Mouse (Mus musculus) heart, postnatal 10 days (tissue): Measurements from ENCODE around the gene 6430550D23Rik. TPM values are rescaled to one million over a fixed set of nuclear protein-coding genes. Genes with fewer than 3 reads are reported as not detected.

Experiments used
- DNase-seq, 2 experiments: peaks; one replicate each; pipeline ENCODE4 v3.0.0; 2021
- intact Hi-C: fragments of 180-260 bp; cut with DNase I; formaldehyde crosslinking; loops from one replicate; pipeline ENCODE4 v1.15.1; 2025
- total RNA-seq, 2 experiments: library from RNA; stranded (reverse); gene quantifications; 2 replicates each; pipeline ENCODE4 v1.2.3; 2021

6430550D23Rik gene
- total RNA-seq, result under 1 TPM; 0.27 to 0.74 TPM

GRCm38 (mm10) chr2:156007888-156008532, at the start of gene 6430550D23Rik, which contains the start of gene Ergic3:
TSS of gene 6430550D23Rik (minus strand) at chr2:156007977.
TSS of gene Ergic3 (plus strand) at chr2:156008045.
- peak; percentile 99 for DNase-seq
- intact Hi-C loops, result loop anchor here (5.0 kb wide), 1 partner anchor 99 kb away; no protein-coding TSS in a partner anchor

GRCm38 (mm10) chr2:156052816-156053215, 45.0 kb upstream of the 6430550D23Rik start, which contains the start of gene Fer1l4:
TSS of gene Fer1l4 (minus strand) at chr2:156052947.
- DNase-seq, result no peak
- intact Hi-C loops, result no loop called here

- intact Hi-C loops, result no loop called here
These were observed 40.2 kb upstream of the 6430550D23Rik start for GRCm38 (mm10) chr2:156047929-156048328.

GRCm38 (mm10) chr2:156042903-156043302, 35.1 kb upstream of the 6430550D23Rik start:
- DNase-seq, result no peak
- intact Hi-C loops, result no loop called here

More at GRCm38 (mm10) chr2:156047929-156048328, 40.2 kb upstream of the 6430550D23Rik start:
- no peak for DNase-seq

- DNase-seq, result no peak
- intact Hi-C loops, result no loop called here
These were observed 31.6 kb upstream of the 6430550D23Rik start for GRCm38 (mm10) chr2:156039390-156039789.

- DNase-seq, result no peak
- intact Hi-C loops, result no loop called here
These were observed 17.7 kb upstream of the 6430550D23Rik start for GRCm38 (mm10) chr2:156025482-156025881.

GRCm38 (mm10) chr2:156021765-156022164, 14.0 kb upstream of the 6430550D23Rik start:
- intact Hi-C loops, result no loop called here
- no peak for DNase-seq

GRCm38 (mm10) chr2:156021219-156021618, 13.4 kb upstream of the 6430550D23Rik start:
- intact Hi-C loops, result no loop called here
- DNase-seq, result no peak

- no peak for DNase-seq
- intact Hi-C loops, result no loop called here
These were observed 10.3 kb upstream of the 6430550D23Rik start for GRCm38 (mm10) chr2:156018106-156018505.

- DNase-seq, result no peak
- intact Hi-C loops, result loop anchor here (5.0 kb wide), 1 partner anchor 102 kb away; no protein-coding TSS in a partner anchor
These were observed 2.4 kb downstream of the 6430550D23Rik start for GRCm38 (mm10) chr2:156005393-156005792.

GRCm38 (mm10) chr2:155991863-155992321, 15.9 kb downstream of the 6430550D23Rik start:
- intact Hi-C loops, result no loop called here

GRCm38 (mm10) chr2:155991151-155991550, 16.6 kb downstream of the 6430550D23Rik start:
- intact Hi-C loops, result no loop called here
- DNase-seq, result no peak

More at GRCm38 (mm10) chr2:155991863-155992321, 15.9 kb downstream of the 6430550D23Rik start:
- peak; percentile 75 to 80 for DNase-seq

- DNase-seq, result no peak
- intact Hi-C loops, result no loop called here
These were observed 18.7 kb downstream of the 6430550D23Rik start for GRCm38 (mm10) chr2:155989085-155989484.

GRCm38 (mm10) chr2:155987131-155987530, 20.6 kb downstream of the 6430550D23Rik start:
- intact Hi-C loops, result no loop called here
- no peak for DNase-seq

- intact Hi-C loops, result no loop called here
- DNase-seq, result no peak
These were observed 22.0 kb downstream of the 6430550D23Rik start for GRCm38 (mm10) chr2:155985776-155986175.

GRCm38 (mm10) chr2:155979328-155979991, 28.3 kb downstream of the 6430550D23Rik start:
- DNase-seq, result peak; percentile 54 to 60
- intact Hi-C loops, result no loop called here

GRCm38 (mm10) chr2:155974087-155974731, 33.6 kb downstream of the 6430550D23Rik start:
- intact Hi-C loops, result no loop called here
- no peak for DNase-seq

- intact Hi-C loops, result no loop called here
- no peak for DNase-seq
These were observed 34.4 kb downstream of the 6430550D23Rik start for GRCm38 (mm10) chr2:155973348-155973747.

GRCm38 (mm10) chr2:155962991-155963390, 44.8 kb downstream of the 6430550D23Rik start:
- peak; percentile 44 to 65 for DNase-seq

GRCm38 (mm10) chr2:155961862-155962261, 45.9 kb downstream of the 6430550D23Rik start:
- intact Hi-C loops, result loop anchor here (2.0 kb wide), 2 partner anchors 181 to 317 kb away; no protein-coding TSS in a partner anchor
- no peak for DNase-seq

More at GRCm38 (mm10) chr2:155962991-155963390, 44.8 kb downstream of the 6430550D23Rik start:
- intact Hi-C loops, result loop anchor here (2.0 kb wide), 2 partner anchors 180 to 316 kb away; no protein-coding TSS in a partner anchor

- no peak for DNase-seq
- intact Hi-C loops, result no loop called here
These were observed 47.8 kb downstream of the 6430550D23Rik start for GRCm38 (mm10) chr2:155959981-155960380.
